Mouse (Mus musculus): ENCODE measurements around the gene Rxylt1. TPM values are rescaled to one million over a fixed set of nuclear protein-coding genes. Genes with fewer than 3 reads are reported as not detected.

Gene Rxylt1
- 8.4 and 9.0 TPM in 2 replicates for polyA plus RNA-seq (2012; rRNA removed)

GRCm38 (mm10) chr10:122096980-122097844, at the start of gene Rxylt1:
TSS of gene Rxylt1 (minus strand) at chr10:122097371.

GRCm38 (mm10) chr10:122046904-122047726, 50.1 kb downstream of the Rxylt1 start, which contains the start of gene Srgap1:
TSS of gene Srgap1 (minus strand) at chr10:122047315.

Other genes with a start within 250 kb of the Rxylt1 start
- gene Srgap1, start 50.1 kb downstream of the Rxylt1 start, polyA plus RNA-seq (2012; rRNA removed), result 0.44 and 0.56 TPM in 2 replicates

All from liver, embryonic 18 days (tissue).